Mouse (Mus musculus): ENCODE data around the gene Slc5a2. TPM values are rescaled to one million over a fixed set of nuclear protein-coding genes. Genes with fewer than 3 reads are reported as not detected.

Gene Slc5a2
- polyA plus RNA-seq, 1 experiment: 2.0 TPM

GRCm38 (mm10) chr7:128251946-128252345 lies 13.5 kb upstream of the Slc5a2 start:
- Histone ChIP-seq H3K27ac (ENCODE audit: control insufficient read depth, insufficient read depth, low read depth, low read length) (no peak overlapping the region), H3K27me3 (ENCODE audit: control insufficient read depth, insufficient read depth, low read length) (no peaks in the 10 kb centered on the region), H3K4me3 (ENCODE audit: control insufficient read depth, low read depth, low read length) (no peak overlapping the region), H3K4me1 (ENCODE audit: control insufficient read depth, insufficient read depth, low read length) (0 out of 2 replicates have a peak, but pooled peaks cover 2% of the 10 kb centered on the region), H3K36me3 (ENCODE audit: control insufficient read depth, insufficient read depth, low read length) (no peaks in the 10 kb centered on the region)
- TF ChIP-seq CTCF (IDR thresholded peaks at IDR 0.05; ENCODE audit: control insufficient read depth, insufficient read depth, insufficient replicate concordance, low read depth, low read length): no peak
- no peak for TF ChIP-seq POLR2A (IDR thresholded peaks at IDR 0.05; ENCODE audit: control insufficient read depth, low read depth, low read length)

GRCm38 (mm10) chr7:128252609-128253008 lies 12.8 kb upstream of the Slc5a2 start:
- TF ChIP-seq CTCF (IDR thresholded peaks at IDR 0.05; ENCODE audit: control insufficient read depth, insufficient read depth, insufficient replicate concordance, low read depth, low read length) (no peak), POLR2A (IDR thresholded peaks at IDR 0.05; ENCODE audit: control insufficient read depth, low read depth, low read length) (no peak)
- Histone ChIP-seq H3K27ac (ENCODE audit: control insufficient read depth, insufficient read depth, low read depth, low read length) (no peak overlapping the region), H3K27me3 (ENCODE audit: control insufficient read depth, insufficient read depth, low read length) (no peaks in the 10 kb centered on the region), H3K36me3 (ENCODE audit: control insufficient read depth, insufficient read depth, low read length) (no peaks in the 10 kb centered on the region), H3K4me3 (ENCODE audit: control insufficient read depth, low read depth, low read length) (no peak overlapping the region), H3K4me1 (ENCODE audit: control insufficient read depth, insufficient read depth, low read length) (0 out of 2 replicates have a peak, but pooled peaks cover 2% of the 10 kb centered on the region)

- 0 out of 2 replicates have a peak, but pooled peaks cover 2% of the 10 kb centered on the region for H3K4me1 ChIP-seq (ENCODE audit: control insufficient read depth, insufficient read depth, low read length)
- no peak overlapping the region for H3K27ac ChIP-seq (ENCODE audit: control insufficient read depth, insufficient read depth, low read depth, low read length)
- H3K27me3 ChIP-seq (ENCODE audit: control insufficient read depth, insufficient read depth, low read length): no peaks in the 10 kb centered on the region
- H3K4me3 ChIP-seq (ENCODE audit: control insufficient read depth, low read depth, low read length): no peak overlapping the region
- TF ChIP-seq POLR2A (IDR thresholded peaks at IDR 0.05; ENCODE audit: control insufficient read depth, low read depth, low read length): no peak
- no peak for TF ChIP-seq CTCF (IDR thresholded peaks at IDR 0.05; ENCODE audit: control insufficient read depth, insufficient read depth, insufficient replicate concordance, low read depth, low read length)
- no peaks in the 10 kb centered on the region for H3K36me3 ChIP-seq (ENCODE audit: control insufficient read depth, insufficient read depth, low read length)
Measured at GRCm38 (mm10) chr7:128254978-128255377, 10.5 kb upstream of the Slc5a2 start.

GRCm38 (mm10) chr7:128255757-128256156 lies 9.7 kb upstream of the Slc5a2 start:
- Histone ChIP-seq H3K4me3 (ENCODE audit: control insufficient read depth, low read depth, low read length) (no peak overlapping the region), H3K27me3 (ENCODE audit: control insufficient read depth, insufficient read depth, low read length) (no peaks in the 10 kb centered on the region), H3K36me3 (ENCODE audit: control insufficient read depth, insufficient read depth, low read length) (no peaks in the 10 kb centered on the region), H3K27ac (ENCODE audit: control insufficient read depth, insufficient read depth, low read depth, low read length) (no peak overlapping the region), H3K4me1 (ENCODE audit: control insufficient read depth, insufficient read depth, low read length) (0 out of 2 replicates have a peak, but pooled peaks cover 2% of the 10 kb centered on the region)
- TF ChIP-seq CTCF (IDR thresholded peaks at IDR 0.05; ENCODE audit: control insufficient read depth, insufficient read depth, insufficient replicate concordance, low read depth, low read length): no peak
- TF ChIP-seq POLR2A (IDR thresholded peaks at IDR 0.05; ENCODE audit: control insufficient read depth, low read depth, low read length): no peak

GRCm38 (mm10) chr7:128256783-128257334 lies 8.6 kb upstream of the Slc5a2 start:
- H3K36me3 ChIP-seq (ENCODE audit: control insufficient read depth, insufficient read depth, low read length): no peaks in the 10 kb centered on the region

GRCm38 (mm10) chr7:128266056-128266455 lies 599 bp downstream of the Slc5a2 start:
- no peaks in the 10 kb centered on the region for H3K27me3 ChIP-seq (ENCODE audit: control insufficient read depth, insufficient read depth, low read length)
- peaks cover 9% of the 10 kb centered on the region for H3K4me1 ChIP-seq (ENCODE audit: control insufficient read depth, insufficient read depth, low read length)
- H3K4me3 ChIP-seq (ENCODE audit: control insufficient read depth, low read depth, low read length): no peak overlapping the region
- no peaks in the 10 kb centered on the region for H3K36me3 ChIP-seq (ENCODE audit: control insufficient read depth, insufficient read depth, low read length)
- no peak overlapping the region for H3K27ac ChIP-seq (ENCODE audit: control insufficient read depth, insufficient read depth, low read depth, low read length)
- no peak for TF ChIP-seq CTCF (IDR thresholded peaks at IDR 0.05; ENCODE audit: control insufficient read depth, insufficient read depth, insufficient replicate concordance, low read depth, low read length)
- TF ChIP-seq POLR2A (IDR thresholded peaks at IDR 0.05; ENCODE audit: control insufficient read depth, low read depth, low read length): no peak

More at GRCm38 (mm10) chr7:128256783-128257334, 8.6 kb upstream of the Slc5a2 start:
- Histone ChIP-seq H3K27me3 (ENCODE audit: control insufficient read depth, insufficient read depth, low read length) (no peaks in the 10 kb centered on the region), H3K4me1 (ENCODE audit: control insufficient read depth, insufficient read depth, low read length) (0 out of 2 replicates have a peak, but pooled peaks cover 2% of the 10 kb centered on the region), H3K4me3 (ENCODE audit: control insufficient read depth, low read depth, low read length) (no peak overlapping the region), H3K27ac (ENCODE audit: control insufficient read depth, insufficient read depth, low read depth, low read length) (no peak overlapping the region)
- TF ChIP-seq POLR2A (IDR thresholded peaks at IDR 0.05; ENCODE audit: control insufficient read depth, low read depth, low read length) (no peak), CTCF (IDR thresholded peaks at IDR 0.05; ENCODE audit: control insufficient read depth, insufficient read depth, insufficient replicate concordance, low read depth, low read length) (no peak)

GRCm38 (mm10) chr7:128267391-128267790 lies 1.9 kb downstream of the Slc5a2 start:
- H3K27me3 ChIP-seq (ENCODE audit: control insufficient read depth, insufficient read depth, low read length): no peaks in the 10 kb centered on the region
- TF ChIP-seq POLR2A (IDR thresholded peaks at IDR 0.05; ENCODE audit: control insufficient read depth, low read depth, low read length): no peak
- TF ChIP-seq CTCF (IDR thresholded peaks at IDR 0.05; ENCODE audit: control insufficient read depth, insufficient read depth, insufficient replicate concordance, low read depth, low read length): no peak
- H3K36me3 ChIP-seq (ENCODE audit: control insufficient read depth, insufficient read depth, low read length): no peaks in the 10 kb centered on the region
- H3K4me1 ChIP-seq (ENCODE audit: control insufficient read depth, insufficient read depth, low read length): peaks cover 9% of the 10 kb centered on the region
- H3K4me3 ChIP-seq (ENCODE audit: control insufficient read depth, low read depth, low read length): no peak overlapping the region
- no peak overlapping the region for H3K27ac ChIP-seq (ENCODE audit: control insufficient read depth, insufficient read depth, low read depth, low read length)
